Mouse (Mus musculus) liver, embryonic 14.5 days (tissue): ENCODE data around the gene Pla2r1.

Source experiments
- CTCF ChIP-seq: IDR thresholded peaks from 2 replicates; pipeline ENCODE4 v1.5.1; 2016; ENCODE audit warnings: antibody characterized with exemption, low read depth, control low read depth
- EP300 ChIP-seq: IDR thresholded peaks from 2 replicates; pipeline ENCODE4 v1.6.1; 2016; ENCODE audit warnings: antibody characterized with exemption, low read depth

- no peak for TF ChIP-seq CTCF
- no peak for TF ChIP-seq EP300
Observed at GRCm38 (mm10) chr2:60382858-60383669, 170.0 kb downstream of the Pla2r1 start, which contains the start of gene Ly75.
